Mouse (Mus musculus): Measurements from ENCODE around the gene Camta1.

GRCm38 (mm10) chr4:151164309-151164708, 697.4 kb downstream of the Camta1 start:
- TF ChIP-seq CTCF (IDR thresholded peaks at IDR 0.05; ENCODE audit: borderline replicate concordance, control insufficient read depth, extremely low read depth, insufficient read depth, low read length, poor library complexity) (no peak), POLR2A (IDR thresholded peaks at IDR 0.05; ENCODE audit: control insufficient read depth, extremely low read depth, insufficient read depth, low read length, poor library complexity) (no peak)
